Mouse (Mus musculus) CH12.LX (cell line): Measurements from ENCODE around the gene Ezh1. TPM values are rescaled to one million over a fixed set of nuclear protein-coding genes. Genes with fewer than 3 reads are reported as not detected.

Experiments
- DNase-seq: peaks from one replicate; pipeline ENCODE4 v3.0.0-alpha.2; 2013; ENCODE audit errors: extremely low read depth
- H3K27ac ChIP-seq: 2 replicates; pipeline ENCODE4 v1.5.1; 2012; ENCODE audit warnings: low read depth, mild to moderate bottlenecking, control low read depth, moderate library complexity; ENCODE audit not compliant: insufficient read depth
- H3K27me3 ChIP-seq: replicated peaks from 2 replicates; pipeline ENCODE3; 2012; ENCODE audit warnings: inconsistent platforms
- H3K36me3 ChIP-seq, 2 experiments: replicated peaks in 1 of 2; 2 replicates each; pipeline versions ENCODE3 to v1.6.1; 2012; ENCODE audit warnings: inconsistent platforms in 1 of 2, low read length in 1 of 2, mild to moderate bottlenecking in 1 of 2, mixed read lengths in 1 of 2, moderate library complexity in 1 of 2; ENCODE audit not compliant: control insufficient read depth in 1 of 2, insufficient read depth in 1 of 2
- H3K4me1 ChIP-seq, 2 experiments: 2 replicates each; pipeline ENCODE4 v1.6.1; 2012; ENCODE audit warnings: inconsistent platforms in 1 of 2, moderate library complexity in 1 of 2; ENCODE audit not compliant: insufficient read depth in 2 of 2, control insufficient read depth in 1 of 2
- H3K4me2 ChIP-seq: 2 replicates; pipeline ENCODE4 v1.6.1; 2012; ENCODE audit warnings: low read depth, mild to moderate bottlenecking, control low read depth; ENCODE audit not compliant: poor library complexity, insufficient read depth, severe bottlenecking
- H3K4me3 ChIP-seq, 3 experiments: fragments of 150-350 bp in 1 of 3; sonication (generic) in 1 of 3; replicated peaks in 1 of 3; 2 replicates each; pipeline versions ENCODE3 to v1.5.1; 2011 to 2012; ENCODE audit warnings: low read depth in 2 of 3, low read length in 2 of 3, mild to moderate bottlenecking in 2 of 3, moderate library complexity in 2 of 3, control low read depth in 1 of 3, improper control_type of control experiment in 1 of 3, inconsistent platforms in 1 of 3, mixed read lengths in 1 of 3; ENCODE audit not compliant: poor library complexity in 1 of 3
- H3K79me2 ChIP-seq: replicated peaks from 2 replicates; pipeline ENCODE4 v1.6.1; 2012; ENCODE audit warnings: mild to moderate bottlenecking, moderate library complexity; ENCODE audit not compliant: control insufficient read depth, poor library complexity, insufficient read depth, severe bottlenecking; ENCODE audit errors: extremely low read depth
- H3K9ac ChIP-seq: 2 replicates; pipeline ENCODE4 v1.6.1; 2012; ENCODE audit warnings: low read depth, mild to moderate bottlenecking, control low read depth, moderate library complexity; ENCODE audit not compliant: insufficient read depth
- H3K9me3 ChIP-seq: replicated peaks from 2 replicates; pipeline ENCODE3; 2012; ENCODE audit warnings: low read length, inconsistent platforms, mixed read lengths
- BHLHE40 ChIP-seq: IDR thresholded peaks from 2 replicates; pipeline ENCODE4 v1.6.1; 2011; ENCODE audit warnings: mild to moderate bottlenecking, low read depth, low read length, improper control_type of control experiment
- CHD1 ChIP-seq: IDR thresholded peaks from 2 replicates; pipeline ENCODE4 v1.6.1; 2012; ENCODE audit warnings: low read depth, low read length, improper control_type of control experiment, inconsistent platforms
- CHD2 ChIP-seq: IDR thresholded peaks from 2 replicates; pipeline ENCODE4 v1.6.1; 2011; ENCODE audit warnings: low read length, improper control_type of control experiment
- CTCF ChIP-seq, 2 experiments: IDR thresholded peaks in 1 of 2; conservative IDR thresholded peaks in 1 of 2; 2 replicates each; pipeline ENCODE4 v1.5.1; 2011 to 2012; ENCODE audit warnings: low read depth in 2 of 2, low read length in 2 of 2, improper control_type of control experiment in 1 of 2, inconsistent platforms in 1 of 2, mild to moderate bottlenecking in 1 of 2, moderate library complexity in 1 of 2
- E2F4 ChIP-seq: IDR thresholded peaks from 2 replicates; pipeline ENCODE4 v1.6.1; 2011; ENCODE audit warnings: low read depth, low read length, improper control_type of control experiment; ENCODE audit not compliant: insufficient replicate concordance
- ELF1 ChIP-seq: IDR thresholded peaks from 2 replicates; pipeline ENCODE4 v1.6.1; 2014; ENCODE audit warnings: low read depth, mild to moderate bottlenecking, inconsistent platforms, low read length, improper control_type of control experiment
- ETS1 ChIP-seq: conservative IDR thresholded peaks from 2 replicates; pipeline ENCODE4 v1.6.1; 2012; ENCODE audit warnings: low read depth, mild to moderate bottlenecking, inconsistent platforms, low read length, improper control_type of control experiment, moderate library complexity
- HCFC1 ChIP-seq: IDR thresholded peaks from 2 replicates; pipeline ENCODE4 v1.6.1; 2012; ENCODE audit warnings: low read depth, mild to moderate bottlenecking, inconsistent platforms, low read length, improper control_type of control experiment
- JUN ChIP-seq: IDR thresholded peaks from 2 replicates; pipeline ENCODE4 v1.6.1; 2011; ENCODE audit warnings: low read depth, mild to moderate bottlenecking, low read length, improper control_type of control experiment, moderate library complexity; ENCODE audit not compliant: insufficient read depth
- JUND ChIP-seq: conservative IDR thresholded peaks from 2 replicates; pipeline ENCODE4 v1.6.1; 2011; ENCODE audit warnings: low read depth, low read length, improper control_type of control experiment
- KAT2A ChIP-seq: IDR thresholded peaks from 2 replicates; pipeline ENCODE4 v1.6.1; 2012; ENCODE audit warnings: low read length, improper control_type of control experiment, inconsistent platforms; ENCODE audit not compliant: insufficient replicate concordance
- MAFK ChIP-seq: IDR thresholded peaks from 2 replicates; pipeline ENCODE4 v1.6.1; 2011; ENCODE audit warnings: low read length, improper control_type of control experiment; ENCODE audit not compliant: insufficient replicate concordance
- MAZ ChIP-seq: IDR thresholded peaks from 2 replicates; pipeline ENCODE4 v1.6.1; 2012; ENCODE audit warnings: low read depth, mild to moderate bottlenecking, inconsistent platforms, low read length, improper control_type of control experiment, moderate library complexity
- MEF2A ChIP-seq: IDR thresholded peaks from 2 replicates; pipeline ENCODE4 v1.6.1; 2014; ENCODE audit warnings: low read depth, mild to moderate bottlenecking, inconsistent platforms, low read length, improper control_type of control experiment, borderline replicate concordance
- MXI1 ChIP-seq: IDR thresholded peaks from 2 replicates; pipeline ENCODE4 v1.6.1; 2011; ENCODE audit warnings: mild to moderate bottlenecking, low read depth, low read length, improper control_type of control experiment
- MYC ChIP-seq: IDR thresholded peaks from 2 replicates; pipeline ENCODE4 v1.6.1; 2011; ENCODE audit warnings: low read depth, mild to moderate bottlenecking, improper control_type of control experiment, low read length
- NELFE ChIP-seq: IDR thresholded peaks from 2 replicates; pipeline ENCODE4 v1.6.1; 2011; ENCODE audit warnings: low read depth, low read length, improper control_type of control experiment
- NRF1 ChIP-seq: IDR thresholded peaks from 2 replicates; pipeline ENCODE4 v1.6.1; 2014; ENCODE audit warnings: low read depth, mild to moderate bottlenecking, inconsistent platforms, low read length, improper control_type of control experiment, moderate library complexity
- PAX5 ChIP-seq: IDR thresholded peaks from 2 replicates; pipeline ENCODE4 v1.6.1; 2012; ENCODE audit warnings: low read length, inconsistent platforms, mixed read lengths
- POLR2A ChIP-seq: IDR thresholded peaks from 2 replicates; pipeline ENCODE4 v1.6.1; 2011; ENCODE audit warnings: low read depth, mild to moderate bottlenecking, improper control_type of control experiment, low read length
- POLR2AphosphoS2 ChIP-seq: IDR thresholded peaks from 2 replicates; pipeline ENCODE4 v1.6.1; 2011; ENCODE audit warnings: low read depth, low read length, improper control_type of control experiment
- RAD21 ChIP-seq: IDR thresholded peaks from 2 replicates; pipeline ENCODE4 v1.6.1; 2011; ENCODE audit warnings: low read depth, mild to moderate bottlenecking, low read length, improper control_type of control experiment, moderate library complexity
- RCOR1 ChIP-seq: conservative IDR thresholded peaks from 2 replicates; pipeline ENCODE4 v1.6.1; 2012; ENCODE audit warnings: low read depth, mild to moderate bottlenecking, inconsistent platforms, low read length, improper control_type of control experiment
- SIN3A ChIP-seq: IDR thresholded peaks from 2 replicates; pipeline ENCODE4 v1.6.1; 2012; ENCODE audit warnings: low read length, improper control_type of control experiment, inconsistent platforms
- SMC3 ChIP-seq: IDR thresholded peaks from 2 replicates; pipeline ENCODE4 v1.6.1; 2011; ENCODE audit warnings: low read depth, low read length, improper control_type of control experiment
- TBP ChIP-seq: conservative IDR thresholded peaks from 2 replicates; pipeline ENCODE4 v1.6.1; 2011; ENCODE audit warnings: low read depth, low read length, improper control_type of control experiment
- TCF12 ChIP-seq: IDR thresholded peaks from 2 replicates; pipeline ENCODE4 v1.6.1; 2014; ENCODE audit warnings: low read depth, mild to moderate bottlenecking, inconsistent platforms, low read length, improper control_type of control experiment
- UBTF ChIP-seq: IDR thresholded peaks from 2 replicates; pipeline ENCODE4 v1.6.1; 2012; ENCODE audit warnings: low read depth, mild to moderate bottlenecking, inconsistent platforms, low read length, improper control_type of control experiment, moderate library complexity
- USF1 ChIP-seq: IDR thresholded peaks from 2 replicates; pipeline ENCODE4 v1.6.1; 2014; ENCODE audit warnings: low read depth, mild to moderate bottlenecking, inconsistent platforms, low read length, improper control_type of control experiment
- USF2 ChIP-seq: conservative IDR thresholded peaks from 2 replicates; pipeline ENCODE4 v1.6.1; 2011; ENCODE audit warnings: low read depth, low read length, improper control_type of control experiment
- ZC3H11A ChIP-seq: IDR thresholded peaks from 2 replicates; pipeline ENCODE4 v1.6.1; 2012; ENCODE audit warnings: low read depth, mild to moderate bottlenecking, inconsistent platforms, low read length, improper control_type of control experiment
- ZKSCAN1 ChIP-seq: IDR thresholded peaks from 2 replicates; pipeline ENCODE4 v1.6.1; 2012; ENCODE audit warnings: low read depth, inconsistent platforms, low read length, improper control_type of control experiment, borderline replicate concordance
- ZMIZ1 ChIP-seq: IDR thresholded peaks from 2 replicates; pipeline ENCODE4 v1.6.1; 2012; ENCODE audit warnings: low read depth, mild to moderate bottlenecking, inconsistent platforms, low read length, improper control_type of control experiment
- ZNF384 ChIP-seq: IDR thresholded peaks from 2 replicates; pipeline ENCODE4 v1.6.1; 2012; ENCODE audit warnings: low read depth, low read length, improper control_type of control experiment, inconsistent platforms
- dilution Hi-C: fragments of 300-500 bp; cut with MboI; formaldehyde crosslinking; loops from 2 replicates; pipeline ENCODE4 v1.14.3; 2020; ENCODE audit warnings: low sequenced_read_pairs; ENCODE audit not compliant: extremely low pct_unique_long_range_greater_than_20kb, extremely low pct_ligation_motif_present
- in situ Hi-C: fragments of 300-500 bp; cut with MboI; formaldehyde crosslinking; loops from 3 replicates; pipeline ENCODE4 v1.14.3; 2019; ENCODE audit warnings: low sequenced_read_pairs, low pct_ligation_motif_present, low pct_unique_long_range_greater_than_20kb, mixed read lengths
- polyA plus RNA-seq: library from polyadenylated mRNA; unstranded; fragments of >175 nt; gene quantifications from 2 replicates; pipeline ENCODE4 v1.2.1, GENCODE M21; 2012; ENCODE audit warnings: low read depth; ENCODE audit not compliant: insufficient read length
- total RNA-seq, 2 experiments: library from RNA; depleted of rRNA; stranded (reverse); fragments of 300-350 nt in 1 of 2; fragments of >200 nt in 1 of 2; gene quantifications; 2 replicates each; pipeline ENCODE4 v1.2.3; 2012 to 2014

Gene Ezh1
- total and polyA plus RNA-seq, 3 experiments = 8.7 to 15.3 (median 12.1) TPM

DNA sequence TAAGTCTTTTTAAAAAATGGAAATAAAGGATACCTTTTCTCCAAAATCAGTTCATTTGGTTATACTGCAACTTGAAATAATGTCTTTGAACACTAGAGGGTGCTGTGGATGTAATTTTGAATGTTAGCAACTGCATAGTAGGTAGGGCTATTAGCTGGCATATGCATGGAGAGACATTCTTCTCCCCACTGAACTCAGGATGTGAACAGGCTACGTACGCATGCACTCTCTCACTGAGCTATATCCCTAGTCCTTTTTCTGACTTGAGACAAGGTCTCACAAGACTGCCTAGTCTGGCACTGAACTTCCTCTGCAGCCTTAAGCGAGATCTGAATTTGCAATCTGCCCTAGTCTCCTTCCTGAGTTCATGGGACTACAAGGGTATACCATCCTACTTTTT, 14.3 kb downstream of the Ezh1 start:
- H3K9me3 ChIP-seq = no peaks in the 10 kb centered on the region

DNA sequence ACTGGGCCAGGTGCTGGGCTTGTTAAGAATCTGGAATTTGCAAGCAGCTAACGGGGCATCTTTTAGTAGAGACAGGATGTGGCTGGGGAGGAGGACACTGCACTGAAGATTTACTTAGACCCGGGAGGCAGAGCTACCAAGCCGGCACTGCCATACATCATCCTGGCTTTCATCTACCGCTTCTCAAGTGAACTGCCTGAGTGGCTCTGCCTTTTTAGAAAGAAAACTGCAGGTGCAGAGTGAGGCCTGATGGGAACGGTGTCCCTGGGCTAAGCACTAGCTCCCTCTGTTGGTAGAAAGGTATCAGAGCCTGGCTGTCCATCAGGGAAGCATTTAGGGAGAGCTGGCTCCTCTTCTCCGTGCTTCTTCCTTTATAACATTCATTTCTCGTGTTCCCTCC, 25.3 kb downstream of the Ezh1 start:
- Histone ChIP-seq H3K36me3 (peaks cover 51 to 88% of the 10 kb centered on the region in 2 experiments), H3K9ac (no peak overlapping the region), H3K79me2 (no peaks in the 10 kb centered on the region), H3K27me3 (no peaks in the 10 kb centered on the region), H3K27ac (no peak overlapping the region), H3K4me3 (no peak overlapping the region), H3K9me3 (no peaks in the 10 kb centered on the region), H3K4me2 (no peak overlapping the region), H3K4me1 (peaks cover 3 to 13% of the 10 kb centered on the region in 2 experiments; a peak in 3 of 4 replicates)
- peak; percentile 79 for DNase-seq
- in situ Hi-C loops (no loop called here), dilution Hi-C loops (no loop called here)
- TF ChIP-seq UBTF = no peak
- no peak for TF ChIP-seq POLR2AphosphoS2
- 0 out of 2 replicates have a peak, but pooled peaks have one; percentile 33 for TF ChIP-seq BHLHE40
- no peak for TF ChIP-seq ELF1
- no peak for TF ChIP-seq E2F4
- TF ChIP-seq ZMIZ1 = no peak
- peak; percentile 26; the same call in 1 of the 2 replicates for TF ChIP-seq ZNF384
- TF ChIP-seq RAD21 = peak; percentile 94
- TF ChIP-seq SMC3 = peak; percentile 95
- TF ChIP-seq CHD1 = no peak
- peak; percentile 87 to 97 for TF ChIP-seq CTCF (conservative IDR thresholded peaks at IDR 0.05 in 1 of 2, IDR thresholded peaks at IDR 0.05 in 1 of 2; ENCODE audit: low read depth in 2 of 2, low read length in 2 of 2)
- peak; percentile 70; the same call in 1 of the 2 replicates for TF ChIP-seq MEF2A
- TF ChIP-seq KAT2A = no peak
- peak; percentile 50 for TF ChIP-seq ZC3H11A
- TF ChIP-seq ZKSCAN1 = no peak
- TF ChIP-seq PAX5 = no peak
- TF ChIP-seq USF1 = no peak
- peak; percentile 53 for TF ChIP-seq TCF12
- peak; percentile 56; the same call in 1 of the 2 replicates for TF ChIP-seq SIN3A
- TF ChIP-seq NRF1 = 0 out of 2 replicates have a peak, but pooled peaks have one; percentile 17
- TF ChIP-seq MYC = peak; percentile 72
- TF ChIP-seq POLR2A = 0 out of 2 replicates have a peak, but pooled peaks have one; percentile 42
- TF ChIP-seq MXI1 = peak; percentile 9; the same call in 1 of the 2 replicates
- TF ChIP-seq MAFK = no peak

More for the DNA sequence above, 14.3 kb downstream of the Ezh1 start:
- no peak overlapping the region for H3K27ac ChIP-seq
- in situ Hi-C loops (loop anchor here (10.0 kb wide), 1 partner anchor 83 kb away; no protein-coding TSS in a partner anchor), dilution Hi-C loops (no loop called here)
- H3K79me2 ChIP-seq = no peaks in the 10 kb centered on the region
- H3K36me3 ChIP-seq = peaks cover 53 to 80% of the 10 kb centered on the region in 2 experiments
- no peak for TF ChIP-seq JUN
- TF ChIP-seq MEF2A = no peak
- no peak for TF ChIP-seq ZKSCAN1
- 0 out of 2 replicates have a peak, but pooled peaks have one; percentile 55 for TF ChIP-seq MYC
- TF ChIP-seq CTCF (conservative IDR thresholded peaks at IDR 0.05 in 1 of 2, IDR thresholded peaks at IDR 0.05 in 1 of 2; ENCODE audit: low read depth in 2 of 2, low read length in 2 of 2) = peak; percentile 76 to 96
- TF ChIP-seq ZC3H11A = peak; percentile 44
- TF ChIP-seq JUND = peak; percentile 29; the same call in 1 of the 2 replicates
- no peak for TF ChIP-seq USF2
- no peak for TF ChIP-seq HCFC1
- no peak for TF ChIP-seq PAX5
- TF ChIP-seq NELFE = no peak
- TF ChIP-seq TCF12 = no peak
- TF ChIP-seq POLR2A = no peak
- peak; percentile 92 for TF ChIP-seq SMC3
- no peak for TF ChIP-seq RCOR1
- no peak for TF ChIP-seq SIN3A
- no peak for TF ChIP-seq CHD2
- TF ChIP-seq ETS1 = no peak
- TF ChIP-seq MAZ = no peak
- peak; percentile 98 for TF ChIP-seq RAD21
- no peak; the same call in 1 of the 2 replicates for TF ChIP-seq TBP
- TF ChIP-seq MAFK = no peak
- H3K4me2 ChIP-seq = no peak overlapping the region
- H3K4me1 ChIP-seq = peaks cover 0 to 4% of the 10 kb centered on the region in 2 experiments; a peak in 2 of 4 replicates
- H3K4me3 ChIP-seq = no peak overlapping the region
- H3K9ac ChIP-seq = no peak overlapping the region
- H3K27me3 ChIP-seq = no peaks in the 10 kb centered on the region
- DNase-seq = peak; percentile 87
